Mouse (Mus musculus) frontal cortex, postnatal 25 days (tissue): ENCODE results near the gene Aspn.

Experiments
- DNase-seq, 2 experiments: peaks; one replicate each; pipeline ENCODE4 v3.0.0; 2022; ENCODE audit warnings: low spot score in 2 of 2

Aspn gene

GRCm38 (mm10) chr13:49544279-49544678 is at the start of gene Aspn:
Aspn (plus strand) TSS chr13:49544443.
- no peak for DNase-seq

- no peak for DNase-seq
These were observed 39.7 kb upstream of the Aspn start, which contains the start of gene Ecm2 for GRCm38 (mm10) chr13:49504510-49504909. Ecm2 (plus strand) TSS chr13:49504810.

DNA sequence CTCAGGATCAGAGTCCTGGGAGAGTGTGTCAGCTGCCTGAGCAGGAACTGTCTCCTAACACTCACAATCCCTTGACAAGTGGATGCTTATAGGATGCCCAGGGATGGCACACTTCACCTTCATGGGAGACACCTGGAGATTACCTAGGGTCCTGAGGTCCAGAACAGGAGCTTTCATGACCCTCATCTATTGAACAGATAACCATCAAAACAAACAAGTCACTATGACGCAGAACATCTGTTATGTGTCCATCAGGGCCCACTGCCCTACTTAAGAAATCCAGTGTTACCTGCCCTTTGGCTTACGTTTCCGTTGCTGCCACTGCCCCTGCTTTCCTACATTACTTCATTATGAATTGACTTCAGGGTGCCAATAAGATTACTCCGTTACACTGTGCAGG is 38.5 kb upstream of the Aspn start:
- no peak for DNase-seq

- DNase-seq, result no peak
These were observed 37.1 kb upstream of the Aspn start for GRCm38 (mm10) chr13:49507176-49507575.

DNA sequence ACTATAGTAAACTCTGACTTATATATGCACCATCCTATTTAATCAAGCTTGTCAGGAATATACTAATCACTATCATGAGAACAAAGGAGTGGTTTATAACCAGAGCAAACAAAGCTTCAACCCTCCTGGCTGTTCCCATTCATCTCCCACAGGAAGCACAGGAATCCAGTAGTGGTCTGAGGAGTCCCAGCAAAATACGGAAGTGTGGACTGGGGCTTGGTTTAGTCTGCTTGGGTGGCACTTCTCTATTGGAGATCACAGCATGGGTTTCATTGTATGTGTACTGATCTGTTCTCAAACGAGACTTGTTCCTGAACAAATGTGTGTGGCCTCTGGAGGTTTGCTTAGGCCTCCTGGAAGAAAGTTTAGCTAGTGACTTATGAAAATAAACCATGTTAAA is 25.5 kb upstream of the Aspn start:
- no peak for DNase-seq

- no peak for DNase-seq
These were observed 18.0 kb upstream of the Aspn start for GRCm38 (mm10) chr13:49526235-49526634.

DNA sequence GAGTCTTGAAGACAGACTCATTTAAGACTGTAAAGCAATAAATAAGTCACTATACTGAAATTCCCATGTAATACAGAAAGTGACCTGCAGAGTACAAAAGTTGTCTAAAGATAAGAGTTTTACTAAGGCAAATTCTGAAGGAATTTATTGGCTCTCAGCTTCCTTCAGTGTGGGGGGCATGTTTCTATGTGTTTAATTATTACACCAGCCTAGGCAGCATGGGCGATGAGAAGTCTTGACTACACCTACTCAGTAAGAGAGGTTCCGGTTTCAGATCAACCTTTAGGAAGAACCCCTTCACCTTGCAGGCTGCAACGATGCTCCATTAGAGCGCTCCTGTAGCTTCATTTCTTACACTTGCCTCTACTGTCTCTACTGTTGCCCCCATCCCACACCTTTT is 13.6 kb upstream of the Aspn start:
- no peak for DNase-seq

GRCm38 (mm10) chr13:49536946-49537345 is 7.3 kb upstream of the Aspn start:
- no peak for DNase-seq

DNA sequence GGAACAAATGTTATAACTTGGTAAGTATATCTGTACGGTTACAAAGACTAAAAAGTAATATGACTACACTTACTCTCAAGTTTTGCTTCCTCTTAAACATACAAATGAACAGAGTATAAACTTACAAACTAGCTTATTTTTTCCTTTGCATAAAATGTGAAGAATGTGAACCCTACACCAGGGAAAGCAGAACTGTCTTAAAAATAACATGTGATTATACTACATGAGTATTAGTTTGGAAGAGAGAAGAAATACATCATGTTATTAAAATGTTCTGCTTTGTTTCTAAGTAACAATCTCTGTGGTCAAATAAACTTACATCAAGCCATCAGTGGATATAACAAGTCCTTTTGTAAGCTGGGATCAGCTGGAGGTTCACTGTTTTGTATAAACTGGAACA is 5.5 kb upstream of the Aspn start:
- no peak for DNase-seq

DNA sequence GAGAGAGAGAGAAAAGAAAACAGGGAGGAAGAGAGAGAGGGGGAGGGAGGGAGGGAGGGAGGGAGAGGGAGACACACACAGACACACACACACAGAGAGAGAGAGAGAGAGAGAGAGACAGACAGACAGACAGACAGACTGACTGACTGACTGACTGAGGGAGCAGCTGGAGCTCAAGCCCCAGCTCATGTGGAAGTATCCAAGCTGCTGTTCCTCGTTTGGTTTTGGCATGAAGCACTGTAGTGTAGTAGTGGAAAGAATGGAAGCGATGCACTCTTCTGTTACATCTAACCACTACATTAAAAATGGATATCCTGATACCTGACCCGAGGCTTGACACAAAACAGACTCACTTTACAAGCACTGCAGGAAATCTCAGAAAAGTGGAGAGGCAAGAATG is 1.4 kb downstream of the Aspn start:
- no peak for DNase-seq

DNA sequence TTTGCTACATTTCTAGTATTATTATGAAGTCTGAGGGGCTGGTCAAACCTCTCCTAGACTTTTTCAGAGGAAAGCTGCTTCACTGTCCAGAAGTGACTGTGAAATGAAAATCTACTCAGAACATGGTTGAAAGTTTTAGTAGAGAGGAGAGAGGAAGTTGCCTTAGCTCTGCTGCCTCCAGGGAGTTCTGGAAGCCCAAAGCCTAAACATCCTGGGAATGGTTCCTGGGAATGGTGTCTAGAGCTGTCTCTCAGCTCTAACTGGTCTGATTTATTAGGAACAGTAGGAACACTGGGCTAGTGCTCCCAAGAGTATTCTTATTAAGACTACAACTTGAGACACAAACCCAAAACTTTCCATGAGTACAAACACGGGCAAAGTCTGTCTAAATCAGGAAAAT is 2.3 kb downstream of the Aspn start:
- no peak for DNase-seq

DNA sequence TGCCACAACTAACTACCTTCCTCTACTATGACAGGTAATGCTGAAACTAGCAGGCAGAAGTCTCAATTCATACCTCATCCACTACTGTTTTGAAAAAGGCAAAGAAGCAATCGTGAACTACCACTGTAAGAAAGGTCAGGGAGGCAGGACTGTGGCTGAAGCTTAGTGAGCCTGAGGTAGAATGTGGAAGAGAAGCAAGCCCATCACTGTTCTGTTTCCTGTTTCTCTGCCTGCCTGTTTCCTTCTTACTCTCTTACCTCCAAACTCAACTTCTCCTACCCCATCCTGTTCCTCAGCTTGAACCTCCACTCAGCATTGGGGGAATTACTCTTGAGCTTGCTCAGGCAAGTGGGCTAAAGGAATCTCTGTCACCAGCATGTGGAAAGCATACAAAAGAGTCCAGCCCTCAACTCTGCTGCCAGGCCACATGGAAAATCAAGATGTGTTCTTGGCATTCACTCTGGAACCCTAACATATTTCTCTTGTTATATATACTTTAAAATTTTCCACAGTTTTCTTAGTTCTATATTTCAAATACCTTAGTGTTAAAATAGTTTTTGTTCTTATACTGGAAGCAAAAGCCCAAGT is 3.4 kb downstream of the Aspn start:
- DNase-seq, result no peak

- DNase-seq, result no peak
These were observed 5.4 kb downstream of the Aspn start for GRCm38 (mm10) chr13:49549616-49550015.

DNA sequence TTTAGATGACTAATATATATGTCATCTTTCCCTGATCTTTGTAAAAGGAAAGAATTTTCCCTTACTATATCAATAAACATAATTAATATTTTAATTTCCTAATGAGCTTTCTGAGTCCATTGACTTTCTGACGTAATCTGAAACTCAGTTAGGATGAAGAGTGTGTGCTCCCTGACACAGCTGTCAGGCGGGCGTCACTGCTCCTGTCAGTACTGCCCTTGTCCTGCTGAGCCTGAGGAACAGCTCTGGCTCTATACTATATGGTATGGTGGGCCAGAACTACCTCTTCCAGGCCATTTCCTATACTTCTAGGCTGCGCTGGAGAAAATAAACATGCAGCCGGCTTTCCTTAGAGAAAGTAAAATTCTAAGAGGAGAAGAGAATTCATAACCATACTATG is 10.3 kb downstream of the Aspn start:
- no peak for DNase-seq

DNA sequence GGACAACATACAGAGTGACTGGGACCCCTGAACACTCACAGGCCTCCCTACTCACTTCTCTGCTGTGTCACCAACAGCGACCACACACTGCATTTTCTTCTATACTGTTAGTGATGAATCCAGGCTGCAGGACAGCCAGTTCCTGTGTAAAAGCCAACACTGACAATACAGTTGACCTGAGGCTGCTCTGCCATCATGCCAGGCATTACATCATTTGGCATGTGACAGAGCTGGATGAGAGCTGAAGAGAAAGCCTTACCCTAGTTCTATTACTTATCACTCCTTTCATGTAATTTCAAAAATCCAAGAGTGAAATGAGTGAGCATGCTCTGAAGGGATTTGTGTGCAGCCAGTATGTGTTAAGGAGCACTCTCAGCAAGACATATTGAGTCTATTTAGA is 12.0 kb downstream of the Aspn start:
- DNase-seq, result no peak

GRCm38 (mm10) chr13:49556924-49557323 is 12.7 kb downstream of the Aspn start:
- DNase-seq, result no peak

GRCm38 (mm10) chr13:49559185-49559584 is 14.9 kb downstream of the Aspn start:
- DNase-seq, result no peak

DNA sequence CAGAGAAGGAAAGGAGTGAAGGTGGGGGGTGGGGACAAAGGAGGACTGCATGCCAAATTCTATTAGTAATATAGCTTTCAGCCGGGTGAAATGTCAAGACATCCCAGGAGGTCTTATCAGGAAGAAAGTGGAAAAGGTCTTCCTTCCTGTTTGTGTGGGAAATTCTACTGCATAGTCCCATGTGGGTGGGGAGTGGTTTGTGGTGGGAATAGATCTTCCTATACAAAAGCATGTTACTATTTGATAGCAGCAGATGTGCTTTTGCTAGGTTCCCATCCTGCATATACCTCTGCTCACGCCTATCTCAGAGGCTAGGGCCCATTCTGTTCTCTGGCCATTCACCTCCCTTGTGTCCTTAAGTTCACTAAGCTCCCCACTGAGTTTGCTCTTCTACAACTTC is 16.6 kb downstream of the Aspn start:
- no peak for DNase-seq

GRCm38 (mm10) chr13:49564347-49564746 is 20.1 kb downstream of the Aspn start:
- no peak for DNase-seq

GRCm38 (mm10) chr13:49570371-49570770 is 26.1 kb downstream of the Aspn start:
- no peak for DNase-seq

DNA sequence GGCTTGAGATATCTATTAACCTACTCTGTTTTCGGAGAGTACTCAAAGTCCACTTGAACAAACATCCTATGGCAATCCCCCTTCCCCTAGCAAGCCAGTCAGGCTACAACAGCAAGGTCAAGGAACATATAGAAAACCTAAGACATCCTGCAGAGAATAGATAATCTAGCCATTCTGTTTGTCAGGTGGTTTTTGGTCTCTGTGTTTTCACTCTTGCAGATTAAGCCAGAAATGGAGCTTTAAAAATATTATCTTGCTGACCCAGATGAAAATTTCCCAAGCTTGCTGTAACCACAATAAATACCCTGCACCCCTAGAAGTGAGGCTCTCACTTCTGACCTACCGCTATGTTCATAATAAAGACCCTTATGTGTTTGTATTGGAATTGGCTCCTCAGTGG is 27.2 kb downstream of the Aspn start:
- no peak for DNase-seq

GRCm38 (mm10) chr13:49581541-49582530 is 37.6 kb downstream of the Aspn start, which contains the start of gene Omd:
Omd (plus strand) TSS chr13:49582462.
- no peak for DNase-seq

- no peak for DNase-seq
These were observed 39.6 kb downstream of the Aspn start for GRCm38 (mm10) chr13:49583859-49584258.
